Mouse (Mus musculus) lung, postnatal 25 days (tissue): ENCODE measurements around the gene Platr17.
"Not testable (repeated sequence)": the region's sequence is repeated elsewhere in the genome, so short reads cannot be mapped to it uniquely, and the experiment has no call there.

Experiments used
- DNase-seq: peaks from one replicate; pipeline ENCODE4 v3.0.0; 2022; ENCODE audit warnings: low spot score

Gene Platr17

GRCm38 (mm10) chr17:33904835-33905234 lies at the start of gene Platr17:
TSS of gene Platr17 (plus strand) at chr17:33905135.
- DNase-seq, result not testable (repeated sequence)

- DNase-seq, result no peak
Measured at GRCm38 (mm10) chr17:33857816-33858215, 47.1 kb upstream of the Platr17 start.

- DNase-seq, result peak; percentile 60
Measured at GRCm38 (mm10) chr17:33865330-33866030, 39.5 kb upstream of the Platr17 start.

DNA sequence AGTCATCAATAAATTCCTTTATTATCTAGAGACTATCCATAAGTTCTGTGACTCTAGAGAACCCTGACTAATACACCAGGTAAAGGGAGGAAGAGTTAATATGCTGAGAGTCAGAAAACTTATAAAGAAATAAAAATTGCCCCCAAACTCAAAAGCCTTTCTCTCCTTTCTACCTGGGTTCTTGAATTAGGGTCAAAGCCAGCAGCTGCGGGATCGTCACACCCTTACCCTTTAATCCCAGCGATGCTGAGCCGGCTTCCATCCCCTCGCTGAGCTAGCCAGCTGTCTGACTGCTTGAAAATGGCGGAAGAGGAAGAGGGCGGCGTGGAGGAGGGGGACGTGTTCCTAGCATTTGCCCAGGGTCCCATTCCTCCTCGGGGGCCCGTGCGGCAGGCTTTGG lies 31.4 kb upstream of the Platr17 start, which contains the start of gene Gm7029:
TSS of gene Gm7029 (plus strand) at position 301 of the 400 bp plus-strand sequence.
- DNase-seq, result not testable (repeated sequence)

GRCm38 (mm10) chr17:33874411-33874810 lies 30.5 kb upstream of the Platr17 start:
- no peak for DNase-seq

DNA sequence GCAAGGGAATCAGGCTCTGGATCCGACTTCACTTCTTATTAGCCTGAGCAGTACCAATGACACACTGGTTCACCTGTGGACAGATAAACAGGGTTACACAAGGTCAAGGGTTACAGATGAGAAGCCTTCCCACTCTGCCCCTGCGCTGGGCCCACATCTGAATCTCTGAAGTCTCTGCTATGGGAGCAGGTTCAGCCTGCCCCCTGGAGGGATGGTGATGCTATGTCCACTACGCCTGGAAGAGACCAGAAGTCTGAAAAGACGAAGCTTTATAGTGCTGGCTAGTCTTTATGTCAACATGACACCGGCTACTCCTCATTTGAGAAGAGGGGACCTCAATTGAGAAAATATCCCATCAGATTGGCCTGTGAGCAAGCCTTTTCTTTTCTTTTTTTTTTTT lies 29.1 kb upstream of the Platr17 start:
- not testable (repeated sequence) for DNase-seq

DNA sequence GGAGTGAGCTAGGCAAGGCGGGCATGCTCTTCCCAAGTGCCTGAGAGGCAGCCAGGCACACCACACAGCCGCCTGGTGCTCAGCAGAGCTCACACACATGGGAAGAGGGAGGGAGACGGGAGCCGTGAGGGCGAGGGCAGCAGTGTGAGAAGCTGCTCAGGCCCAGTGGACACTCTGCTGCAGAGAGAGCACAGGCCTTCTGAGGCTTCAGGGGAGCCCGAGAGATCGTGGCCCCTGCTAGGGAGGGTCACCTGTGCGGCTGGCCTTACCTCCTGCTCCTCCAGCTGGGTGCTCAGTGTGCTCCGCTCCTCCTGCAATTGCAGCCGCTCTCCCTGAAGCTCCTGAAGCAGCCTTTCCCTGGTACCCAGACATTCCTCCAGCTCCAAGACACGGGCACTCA lies 20.6 kb upstream of the Platr17 start:
- not testable (repeated sequence) for DNase-seq

- not testable (repeated sequence) for DNase-seq
Measured at GRCm38 (mm10) chr17:33887802-33888201, 17.1 kb upstream of the Platr17 start.

DNA sequence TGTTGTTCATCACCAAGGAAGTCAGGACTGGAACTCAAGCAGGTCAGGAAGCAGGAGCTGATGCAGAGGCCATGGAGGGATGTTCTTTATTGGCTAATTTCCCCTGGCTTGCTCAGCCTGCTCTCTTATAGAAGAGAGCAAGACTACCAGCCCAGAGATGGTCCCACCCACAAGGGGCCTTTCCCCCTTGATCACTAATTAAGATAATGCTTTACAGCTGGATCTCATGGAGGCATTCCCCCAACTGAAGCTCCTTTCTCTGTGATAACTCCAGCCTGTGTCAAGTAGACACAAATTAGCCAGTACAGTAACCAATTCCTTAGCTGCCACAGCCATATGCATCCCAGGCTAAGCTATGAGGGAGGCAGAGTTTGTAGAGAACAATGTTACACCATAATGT lies 16.7 kb upstream of the Platr17 start:
- DNase-seq, result not testable (repeated sequence)

- not testable (repeated sequence) for DNase-seq
Measured at GRCm38 (mm10) chr17:33889941-33890532, 14.9 kb upstream of the Platr17 start.

DNA sequence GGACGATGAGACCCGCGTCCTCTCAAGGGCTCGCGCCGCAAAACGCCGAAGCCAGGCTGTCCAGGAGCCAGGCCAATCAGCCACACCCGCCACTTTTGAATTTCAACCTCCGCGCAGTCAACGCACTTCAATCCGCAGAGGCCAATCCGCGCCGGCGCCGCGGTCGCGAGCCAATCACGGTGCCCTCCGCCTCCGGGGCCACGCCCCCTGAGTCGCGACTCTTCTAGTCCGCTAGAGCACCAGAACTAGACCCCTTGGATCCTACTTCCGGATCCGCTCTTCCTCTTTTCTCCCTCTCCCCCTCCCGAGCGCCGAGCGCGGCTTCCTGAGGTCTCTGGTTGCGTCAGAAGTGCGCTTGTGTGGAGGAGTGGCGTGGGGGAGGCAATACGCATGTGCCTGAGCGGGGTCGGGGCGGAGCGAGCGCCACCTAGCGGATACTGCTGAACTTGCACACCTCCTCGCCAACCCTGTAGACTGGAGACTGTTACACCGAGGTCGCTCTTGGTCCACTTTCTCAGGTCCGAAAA lies 14.3 kb upstream of the Platr17 start, which contains the start of gene Kifc1:
TSS of gene Kifc1 (minus strand) at position 129 of the 527 bp plus-strand sequence.
- peak; percentile 100 for DNase-seq

DNA sequence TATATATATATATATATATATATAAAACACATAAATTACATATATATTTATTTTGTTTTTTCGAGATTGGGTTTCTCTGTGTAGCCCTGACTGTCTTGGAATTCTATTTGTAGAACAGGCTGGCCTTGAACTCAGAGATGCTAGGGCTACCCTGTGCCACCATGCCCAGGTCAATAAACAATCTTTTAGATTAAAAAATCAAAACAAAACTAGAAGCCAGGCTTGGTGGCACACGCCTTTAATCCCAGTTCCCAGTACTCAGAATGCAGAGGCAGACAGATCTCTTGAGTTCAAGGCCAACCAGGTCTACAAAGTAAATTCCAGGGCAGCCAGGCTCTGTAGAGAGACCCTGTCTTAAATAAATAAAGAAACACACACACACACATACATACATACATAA lies 13.6 kb upstream of the Platr17 start:
- DNase-seq, result no peak

DNA sequence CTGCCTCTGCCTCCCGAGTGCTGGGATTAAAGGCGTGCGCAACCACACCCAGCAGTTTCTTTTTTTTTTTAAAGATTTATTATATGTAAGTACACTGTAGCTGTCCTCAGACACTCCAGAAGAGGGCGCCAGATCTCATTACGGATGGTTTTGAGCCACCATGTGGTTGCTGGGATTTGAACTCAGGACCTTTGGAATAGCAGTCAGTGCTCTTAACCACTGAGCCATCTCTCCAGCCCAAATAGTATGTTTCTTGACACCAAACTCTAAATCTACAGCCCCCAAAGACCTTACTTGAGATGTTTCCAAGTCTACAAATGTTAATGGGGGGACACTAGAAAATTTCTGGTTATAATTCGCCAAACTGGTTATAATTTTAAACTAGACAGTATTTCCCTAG lies 13.0 kb upstream of the Platr17 start:
- not testable (repeated sequence) for DNase-seq

GRCm38 (mm10) chr17:33892429-33892828 lies 12.5 kb upstream of the Platr17 start:
- no peak for DNase-seq

DNA sequence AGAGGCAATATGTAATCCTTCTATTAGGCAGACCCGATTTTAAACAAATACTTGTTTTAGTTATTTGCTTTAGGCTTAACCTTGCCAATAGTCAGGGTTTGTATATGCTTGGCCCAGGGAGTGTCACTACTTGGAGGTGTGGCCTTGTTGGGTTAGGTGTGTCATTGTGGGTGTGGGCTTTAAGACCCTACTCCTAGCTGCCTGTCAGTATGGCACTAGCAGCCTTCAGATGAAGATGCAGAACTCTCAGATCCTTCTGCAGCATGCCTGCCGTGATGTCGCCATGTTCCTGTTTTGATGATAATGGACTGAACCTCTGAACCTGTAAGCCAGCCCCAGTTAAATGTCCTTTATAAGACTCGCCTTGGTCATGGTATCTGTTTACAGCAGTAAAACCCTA lies 11.9 kb upstream of the Platr17 start:
- not testable (repeated sequence) for DNase-seq

DNA sequence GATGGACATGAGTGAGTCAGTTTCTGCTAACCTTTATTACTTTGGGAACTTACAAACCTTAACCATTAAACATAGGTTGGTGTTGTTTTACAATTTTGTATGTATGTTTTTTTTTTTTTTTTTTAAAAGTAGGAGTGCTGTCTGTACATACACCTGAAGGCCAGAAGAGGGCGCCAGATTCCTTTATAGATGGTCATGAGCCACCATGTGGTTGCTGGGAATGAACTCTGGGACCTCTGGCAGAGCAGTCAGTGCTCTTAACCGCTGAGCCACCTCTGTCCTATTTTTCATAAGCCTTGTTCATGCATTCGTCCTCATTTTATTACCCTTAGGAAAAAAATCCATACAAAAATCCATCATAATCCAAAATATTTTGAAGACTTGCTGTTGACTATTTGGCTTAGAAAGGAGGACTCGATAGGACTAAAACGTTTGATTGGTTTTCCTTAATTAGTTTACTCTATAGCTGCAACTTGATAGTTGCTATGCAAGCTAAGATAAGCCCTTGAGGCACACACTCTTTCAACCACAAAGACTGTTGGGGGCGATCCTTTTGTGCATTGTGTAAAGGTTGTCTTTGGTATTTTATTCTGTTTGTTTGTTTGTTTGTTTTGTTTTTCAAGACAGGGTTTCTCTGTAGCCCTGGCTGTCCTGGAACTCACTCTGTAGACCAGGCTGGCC lies 7.7 kb upstream of the Platr17 start:
- peak; percentile 48 for DNase-seq

- DNase-seq, result not testable (repeated sequence)
Measured at GRCm38 (mm10) chr17:33898193-33898592, 6.7 kb upstream of the Platr17 start.

DNA sequence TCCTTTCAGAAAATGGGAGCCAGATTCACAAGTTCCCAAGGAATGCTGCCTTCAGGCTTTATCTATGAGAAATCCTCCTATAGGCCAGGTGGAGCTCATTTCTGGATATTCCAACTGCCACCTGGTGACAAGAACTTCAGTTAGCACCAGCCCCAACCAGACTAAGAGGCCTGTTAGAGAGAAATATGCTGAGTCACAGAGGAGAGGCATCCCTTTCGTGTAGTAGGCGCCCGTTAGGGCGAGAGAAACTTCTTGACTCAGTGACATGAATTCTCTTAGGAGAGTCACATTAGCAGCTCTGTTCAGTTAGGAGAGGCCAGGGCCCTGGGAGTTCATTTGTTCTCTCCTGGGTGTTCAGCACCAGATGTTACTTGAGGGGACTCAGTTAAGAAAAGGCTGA lies 5.3 kb upstream of the Platr17 start:
- no peak for DNase-seq

DNA sequence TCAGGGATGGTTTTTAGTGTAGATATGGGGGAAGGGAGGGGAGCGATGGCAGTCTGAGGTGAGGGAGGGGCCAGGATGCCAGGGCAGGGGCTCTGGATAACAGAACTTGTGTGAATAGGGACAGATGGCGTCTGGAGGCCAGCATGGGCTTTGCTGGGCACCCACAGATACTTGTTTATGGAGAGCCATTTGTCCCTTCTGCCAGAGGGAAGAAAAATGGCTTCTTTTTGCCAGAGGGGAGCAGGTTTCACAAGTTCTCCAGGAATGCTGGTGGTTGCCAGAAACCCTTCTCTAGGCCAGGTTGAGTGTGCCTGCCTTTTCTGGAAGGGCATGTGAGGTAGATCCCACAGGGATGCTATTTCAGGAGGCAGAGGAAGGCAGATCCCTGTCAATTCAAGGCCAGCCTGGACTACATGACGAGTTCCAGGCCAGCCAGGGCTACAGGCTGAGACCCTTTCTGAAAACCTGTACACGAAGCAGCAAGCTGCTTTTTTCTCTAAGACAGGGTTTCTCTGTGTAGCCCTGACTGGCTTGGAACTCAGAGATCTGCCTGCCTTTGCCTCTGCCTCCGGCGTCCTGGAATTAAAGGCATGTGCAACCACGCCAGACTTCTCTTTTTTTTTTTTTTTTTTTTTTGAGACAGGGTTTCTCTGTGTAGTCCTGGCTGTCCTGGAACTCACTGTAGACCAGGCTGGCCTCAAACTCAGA lies 4.5 kb upstream of the Platr17 start:
- DNase-seq, result no peak

- DNase-seq, result no peak
Measured at GRCm38 (mm10) chr17:33900989-33901314, 4.0 kb upstream of the Platr17 start.

DNA sequence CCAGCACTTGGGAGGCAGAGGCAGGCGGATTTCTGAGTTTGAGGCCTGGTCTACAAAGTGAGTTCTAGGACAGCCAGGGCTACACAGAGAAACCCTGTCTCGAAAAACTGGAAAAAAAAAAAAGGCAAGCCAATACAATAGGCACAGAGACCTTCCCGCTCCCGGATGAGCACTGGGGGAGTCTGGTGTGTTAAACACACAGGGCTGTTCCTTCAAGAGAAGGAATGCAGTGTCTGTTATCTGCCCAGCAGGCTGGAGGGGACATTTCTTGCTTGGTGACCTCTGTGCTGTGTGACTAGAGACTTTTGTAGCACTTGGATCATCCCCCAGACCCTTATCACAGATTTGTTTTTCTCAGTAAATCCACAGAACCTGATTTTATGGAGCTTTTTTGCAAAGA lies 3.3 kb upstream of the Platr17 start:
- no peak for DNase-seq

- no peak for DNase-seq
Measured at GRCm38 (mm10) chr17:33902079-33902478, 2.9 kb upstream of the Platr17 start.
